Mouse (Mus musculus): Measurements from ENCODE around the gene Scfd2.

The Scfd2 gene

GRCm38 (mm10) chr5:74242654-74243053 lies 288.9 kb downstream of the Scfd2 start:
- no peak for DNase-seq (ENCODE audit: low spot score in 2 of 2)

- DNase-seq (ENCODE audit: low spot score in 2 of 2), result no peak
Measured at GRCm38 (mm10) chr5:74240926-74241680, 290.5 kb downstream of the Scfd2 start.

GRCm38 (mm10) chr5:74240298-74240697 lies 291.3 kb downstream of the Scfd2 start:
- DNase-seq (ENCODE audit: low spot score in 2 of 2), result no peak

- no peak for DNase-seq (ENCODE audit: low spot score in 2 of 2)
Measured at GRCm38 (mm10) chr5:74239369-74239768, 292.2 kb downstream of the Scfd2 start.

- no peak for DNase-seq (ENCODE audit: low spot score in 2 of 2)
Measured at GRCm38 (mm10) chr5:74233808-74234207, 297.8 kb downstream of the Scfd2 start.

GRCm38 (mm10) chr5:74230525-74230924 lies 301.0 kb downstream of the Scfd2 start:
- DNase-seq (ENCODE audit: low spot score in 2 of 2), result no peak

GRCm38 (mm10) chr5:74229775-74230413 lies 301.7 kb downstream of the Scfd2 start:
- no peak for DNase-seq (ENCODE audit: low spot score in 2 of 2)

DNA sequence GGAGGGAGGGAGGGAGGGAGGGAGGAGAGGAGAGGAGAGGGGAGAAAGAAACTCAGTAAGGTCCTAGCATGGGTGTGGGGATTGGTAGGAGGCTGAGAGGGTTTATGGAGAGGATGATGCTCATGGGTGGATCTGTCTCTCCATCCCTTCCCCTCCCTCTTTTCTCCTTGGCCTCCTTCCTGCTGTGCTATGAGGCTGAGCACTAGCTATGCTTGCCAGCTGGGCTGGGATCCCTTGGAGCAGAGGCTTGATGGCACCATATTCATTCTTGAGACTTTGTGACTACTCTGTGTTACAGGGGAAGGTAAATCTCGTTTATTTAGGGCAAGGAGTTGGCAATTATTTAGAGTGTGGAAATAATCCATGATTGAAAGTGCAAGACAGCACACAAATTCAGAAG lies 302.6 kb downstream of the Scfd2 start:
- DNase-seq (ENCODE audit: low spot score in 2 of 2), result no peak

GRCm38 (mm10) chr5:74227352-74227751 lies 304.2 kb downstream of the Scfd2 start:
- no peak for DNase-seq (ENCODE audit: low spot score in 2 of 2)

DNA sequence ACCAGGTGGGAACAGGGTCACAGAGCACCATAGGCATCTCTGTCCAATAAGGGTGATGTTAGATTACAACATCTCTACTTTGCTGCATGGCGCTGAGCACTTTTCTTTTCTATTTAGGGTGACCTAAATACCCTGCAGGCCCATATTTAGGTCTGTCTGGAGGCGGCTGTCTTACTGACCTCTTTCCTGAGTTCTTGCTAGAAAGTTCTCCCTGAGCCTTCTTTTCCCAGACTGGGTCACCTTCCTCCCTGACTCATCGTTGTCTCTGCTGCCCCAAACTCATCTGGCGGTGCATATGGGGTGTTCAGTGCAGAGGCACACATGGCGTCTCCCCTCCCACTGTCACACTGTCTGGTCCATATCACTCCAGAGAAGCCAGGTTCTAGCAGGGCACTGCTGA lies 305.4 kb downstream of the Scfd2 start:
- no peak for DNase-seq (ENCODE audit: low spot score in 2 of 2)

DNA sequence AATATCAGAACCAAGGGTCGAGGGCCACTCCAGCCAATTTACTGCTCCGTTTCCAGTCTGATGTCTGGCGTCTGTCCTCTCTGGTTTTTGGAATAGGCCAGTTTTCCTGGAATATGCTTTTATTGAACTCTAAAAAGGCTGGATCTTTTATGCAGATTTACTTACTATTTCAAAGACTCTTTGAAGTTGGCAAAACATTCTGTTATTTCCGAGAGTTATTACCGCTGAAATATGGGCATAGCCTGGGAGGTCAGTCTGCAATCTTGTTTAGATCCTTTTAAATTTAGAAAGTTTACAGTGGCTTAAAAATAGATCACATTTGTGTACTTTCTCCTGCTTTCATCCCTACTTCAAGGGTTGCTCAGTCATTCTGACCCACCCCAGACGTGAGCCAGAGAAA lies 307.1 kb downstream of the Scfd2 start:
- no peak for DNase-seq (ENCODE audit: low spot score in 2 of 2)

DNA sequence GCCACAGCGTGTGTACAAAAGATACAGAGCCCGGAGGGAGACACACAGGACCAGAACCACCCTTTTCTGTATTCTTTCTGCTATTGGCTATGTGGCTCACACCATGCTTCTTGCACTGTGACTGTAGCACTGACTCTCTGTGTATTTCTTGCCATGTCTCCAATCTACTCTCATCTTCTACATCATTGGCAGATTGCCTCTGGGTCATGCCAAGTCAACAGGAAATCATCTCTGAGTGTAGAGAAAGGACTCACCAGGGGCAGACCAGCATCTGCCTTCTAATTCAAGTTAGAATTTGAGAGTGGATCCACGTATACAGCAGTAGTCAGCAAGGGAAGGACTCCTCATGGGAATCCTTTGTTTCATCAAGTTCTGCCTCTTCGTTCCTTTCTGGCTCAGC lies 308.9 kb downstream of the Scfd2 start:
- DNase-seq (ENCODE audit: low spot score in 2 of 2), result no peak

DNA sequence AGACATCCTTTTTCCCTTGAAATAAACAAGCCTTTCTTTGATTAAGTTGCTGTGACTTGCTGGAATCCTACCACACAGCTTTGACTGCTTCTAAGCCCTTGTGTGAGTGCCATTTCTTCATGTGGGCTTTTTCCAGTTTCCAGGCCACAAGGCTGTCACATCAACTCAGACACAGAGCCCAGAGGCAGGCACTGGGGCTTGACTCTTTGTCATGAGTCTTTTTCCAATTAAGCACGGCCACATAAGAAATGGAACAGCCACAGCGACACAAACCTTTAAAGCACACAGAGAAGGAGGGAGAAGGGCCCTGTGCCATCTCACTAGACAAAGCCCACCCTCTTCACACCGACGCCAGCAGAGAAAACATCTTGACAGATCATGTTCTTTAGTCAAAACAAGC lies 313.0 kb downstream of the Scfd2 start:
- DNase-seq (ENCODE audit: low spot score in 2 of 2), result no peak

DNA sequence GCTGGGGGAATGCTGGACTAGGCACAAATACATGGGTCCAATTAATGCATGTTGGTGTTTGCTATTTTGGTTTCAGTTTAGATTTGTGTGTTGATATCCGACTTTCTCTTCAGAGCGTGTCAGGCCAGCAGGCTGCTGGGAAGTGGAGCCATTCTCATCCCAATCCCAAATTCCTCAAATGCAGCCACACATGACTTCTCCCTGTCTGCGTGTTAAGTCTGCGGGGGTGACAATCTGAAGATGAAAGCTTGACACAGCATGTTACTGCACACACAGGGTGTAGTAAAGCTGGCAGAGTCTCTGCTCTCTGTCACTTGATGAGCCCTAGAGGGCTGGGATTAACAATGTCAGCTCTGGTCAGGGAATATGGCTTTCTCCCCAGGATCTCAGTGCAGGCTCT lies 316.4 kb downstream of the Scfd2 start:
- DNase-seq (ENCODE audit: low spot score in 2 of 2), result no peak

GRCm38 (mm10) chr5:74214501-74215110 lies 317.0 kb downstream of the Scfd2 start:
- DNase-seq (ENCODE audit: low spot score in 2 of 2), result no peak

DNA sequence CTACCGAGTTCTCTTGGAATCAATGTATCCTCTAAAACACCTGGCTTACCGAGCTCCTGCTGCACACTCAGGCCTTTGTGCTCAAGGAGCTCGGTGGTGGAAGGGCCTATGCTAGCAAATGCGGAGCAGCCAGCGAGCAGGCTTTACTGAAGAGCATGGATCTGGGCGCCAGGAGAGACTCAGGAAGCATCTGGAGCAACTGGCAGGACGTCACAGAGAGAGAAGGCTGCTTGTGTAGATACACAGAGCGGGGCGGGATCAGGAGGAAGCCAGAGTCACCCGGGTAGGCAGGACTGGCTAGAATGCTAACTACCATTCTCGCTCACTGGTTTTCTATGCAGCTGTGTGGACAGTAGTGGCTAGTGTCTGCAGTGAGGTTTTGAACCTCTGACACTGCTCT lies 320.2 kb downstream of the Scfd2 start:
- DNase-seq (ENCODE audit: low spot score in 2 of 2), result no peak

DNA sequence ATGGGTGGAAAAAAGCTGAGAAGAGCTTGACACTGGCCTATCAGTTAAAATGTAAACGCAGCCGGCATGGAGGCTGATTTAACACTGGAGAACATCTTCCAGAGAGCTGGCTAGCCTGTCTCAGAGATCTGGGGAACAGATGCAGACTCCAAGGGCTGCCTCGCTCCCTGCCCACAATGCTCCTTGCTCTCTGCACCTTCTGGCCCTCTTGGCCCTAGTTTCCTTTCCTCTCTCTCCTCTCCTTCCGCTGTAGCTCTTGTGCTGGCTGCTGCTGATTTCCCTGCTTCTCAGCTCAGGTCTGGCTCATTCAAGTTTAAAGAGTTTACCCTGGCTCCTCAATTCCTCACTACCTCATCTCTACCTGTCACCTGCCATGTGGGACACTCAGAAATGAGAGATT lies 321.9 kb downstream of the Scfd2 start:
- no peak for DNase-seq (ENCODE audit: low spot score in 2 of 2)

DNA sequence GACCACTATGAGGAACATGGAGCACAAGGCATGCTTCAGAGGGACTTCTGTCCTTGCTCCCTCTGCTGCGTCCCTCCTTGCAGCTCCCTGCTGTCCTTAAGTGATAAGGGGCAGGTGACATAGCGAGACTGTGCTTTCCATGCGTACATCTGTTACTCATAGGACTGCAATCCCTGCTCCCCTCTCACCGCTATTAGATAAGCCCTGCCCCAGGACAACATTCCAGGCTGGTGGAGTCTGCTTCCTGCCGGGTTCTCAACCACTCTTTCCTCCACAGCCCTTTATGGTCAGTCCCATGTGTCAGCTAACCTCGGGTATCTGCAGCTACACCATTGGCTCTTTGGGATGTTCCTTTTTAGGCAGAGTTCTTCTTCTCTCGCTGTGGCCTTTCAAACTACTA lies 323.1 kb downstream of the Scfd2 start:
- no peak for DNase-seq (ENCODE audit: low spot score in 2 of 2)

- DNase-seq (ENCODE audit: low spot score in 2 of 2), result no peak
Measured at GRCm38 (mm10) chr5:74207209-74207608, 324.4 kb downstream of the Scfd2 start.

- DNase-seq (ENCODE audit: low spot score in 2 of 2), result no peak
Measured at GRCm38 (mm10) chr5:74206649-74207048, 324.9 kb downstream of the Scfd2 start.

- DNase-seq (ENCODE audit: low spot score in 2 of 2), result no peak
Measured at GRCm38 (mm10) chr5:74206038-74206437, 325.5 kb downstream of the Scfd2 start.

- no peak for DNase-seq (ENCODE audit: low spot score in 2 of 2)
Measured at GRCm38 (mm10) chr5:74205509-74205908, 326.1 kb downstream of the Scfd2 start.

DNA sequence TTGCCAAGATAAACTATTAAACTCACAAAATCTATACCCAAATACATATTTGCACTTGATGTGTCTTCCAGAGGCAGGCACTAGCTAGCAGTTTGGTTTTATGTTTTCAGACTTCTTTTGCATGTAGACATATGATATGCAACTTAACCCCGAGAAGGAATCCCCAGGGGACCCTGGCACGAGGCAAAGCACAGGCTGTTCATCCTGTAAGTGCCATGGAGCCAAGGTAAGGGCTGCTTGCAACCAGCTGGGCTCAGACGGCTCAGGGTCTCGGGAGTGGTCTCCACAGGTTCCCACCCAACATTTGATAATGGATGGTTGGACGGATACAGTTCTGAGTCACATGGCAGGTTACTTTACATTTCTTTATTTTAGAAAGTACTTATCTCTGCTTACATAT lies 327.1 kb downstream of the Scfd2 start:
- no peak for DNase-seq (ENCODE audit: low spot score in 2 of 2)
